Mouse (Mus musculus) heart, adult 2 months (tissue): ENCODE results near the gene Man1c1.

Experiments used
- CTCF ChIP-seq: fragments of 200-600 bp; IDR thresholded peaks from 2 replicates; pipeline ENCODE4 v1.8.1; 2022; ENCODE audit warnings: antibody characterized with exemption, mild to moderate bottlenecking, moderate library complexity
- EP300 ChIP-seq: fragments of 200-500 bp; IDR thresholded peaks from 2 replicates; pipeline ENCODE4 v1.6.1; 2011; ENCODE audit warnings: low read depth, low read length, control low read depth; ENCODE audit not compliant: insufficient read depth
- POLR2A ChIP-seq: fragments of 200-500 bp; IDR thresholded peaks from 2 replicates; pipeline ENCODE4 v1.6.1; 2011; ENCODE audit warnings: mild to moderate bottlenecking, low read depth, low read length, control low read depth; ENCODE audit not compliant: insufficient read depth

DNA sequence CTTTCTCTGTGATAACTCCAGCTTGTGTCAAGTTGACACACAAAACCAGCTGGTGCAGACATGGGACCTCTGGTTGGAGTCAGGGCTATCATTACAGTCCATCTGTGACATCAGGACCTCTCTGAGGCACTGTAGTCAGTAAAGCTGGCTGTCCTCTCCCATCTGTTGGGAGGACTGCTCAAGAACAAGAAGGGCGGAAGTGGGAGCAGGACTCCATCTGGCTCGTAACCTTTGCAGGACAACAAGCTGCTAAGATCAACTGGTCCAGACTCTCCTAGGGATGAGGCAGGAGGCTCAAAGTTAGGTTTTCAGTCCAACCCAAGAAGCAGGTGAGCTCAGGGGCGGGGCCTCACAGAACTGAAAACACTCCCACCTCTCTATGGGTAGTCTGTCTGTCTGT is 29.1 kb downstream of the Man1c1 start:
- TF ChIP-seq POLR2A = no peak
- TF ChIP-seq CTCF = no peak
- no peak for TF ChIP-seq EP300
